Mouse (Mus musculus) ES-E14 (cell line): Measurements from ENCODE around the gene Mlxip. TPM values are rescaled to one million over a fixed set of nuclear protein-coding genes. Genes with fewer than 3 reads are reported as not detected.

Experiments
- DNase-seq: peaks from one replicate; pipeline ENCODE4 v3.0.0-alpha.2; 2013; ENCODE audit warnings: low read depth, low spot score
- H3K27ac ChIP-seq: 2 replicates; pipeline ENCODE4 v1.5.1; 2012; ENCODE audit warnings: low read depth, mild to moderate bottlenecking, low read length, moderate library complexity, mixed read lengths; ENCODE audit not compliant: poor library complexity, insufficient read depth, severe bottlenecking
- H3K36me3 ChIP-seq: 2 replicates; pipeline ENCODE4 v1.6.1; 2012; ENCODE audit warnings: mild to moderate bottlenecking, low read length, moderate library complexity, mixed read lengths; ENCODE audit not compliant: control insufficient read depth, poor library complexity, insufficient read depth, severe bottlenecking
- H3K4me1 ChIP-seq, 2 experiments: fragments of 150-350 bp in 1 of 2; sonication (generic) in 1 of 2; 2 replicates each; pipeline ENCODE4 v1.6.1; 2012; ENCODE audit warnings: low read length in 2 of 2, mild to moderate bottlenecking in 1 of 2, mixed read lengths in 1 of 2; ENCODE audit not compliant: control insufficient read depth in 2 of 2, insufficient read depth in 2 of 2, poor library complexity in 1 of 2
- H3K4me3 ChIP-seq, 2 experiments: fragments of 150-350 bp in 1 of 2; sonication (generic) in 1 of 2; 2 replicates each; pipeline ENCODE4 v1.5.1; 2012; ENCODE audit warnings: low read length in 2 of 2, low read depth in 1 of 2, mild to moderate bottlenecking in 1 of 2, mixed read lengths in 1 of 2; ENCODE audit not compliant: insufficient read depth in 1 of 2, poor library complexity in 1 of 2, severe bottlenecking in 1 of 2
- H3K9ac ChIP-seq: 2 replicates; pipeline ENCODE4 v1.6.1; 2012; ENCODE audit warnings: low read depth, mild to moderate bottlenecking, low read length, mixed read lengths; ENCODE audit not compliant: poor library complexity, insufficient read depth, severe bottlenecking
- H3K9me3 ChIP-seq: fragments of 150-350 bp; sonication (generic); 2 replicates; pipeline ENCODE4 v1.6.1; 2012; ENCODE audit warnings: low read depth, mild to moderate bottlenecking, low read length; ENCODE audit not compliant: control insufficient read depth, insufficient read depth
- CHD2 ChIP-seq: IDR thresholded peaks from 2 replicates; pipeline ENCODE4 v1.6.1; 2014; ENCODE audit warnings: mild to moderate bottlenecking, low read depth, low read length, inconsistent platforms
- HCFC1 ChIP-seq: IDR thresholded peaks from 2 replicates; pipeline ENCODE4 v1.6.1; 2012; ENCODE audit warnings: low read length, inconsistent platforms, borderline replicate concordance; ENCODE audit not compliant: insufficient read depth
- MAFK ChIP-seq: IDR thresholded peaks from 2 replicates; pipeline ENCODE4 v1.6.1; 2014; ENCODE audit warnings: mild to moderate bottlenecking, low read depth, low read length, inconsistent platforms; ENCODE audit not compliant: insufficient read depth
- ZC3H11A ChIP-seq: IDR thresholded peaks from 2 replicates; pipeline ENCODE4 v1.6.1; 2012; ENCODE audit warnings: low read depth, mild to moderate bottlenecking, inconsistent platforms, low read length, borderline replicate concordance
- ZNF384 ChIP-seq: IDR thresholded peaks from 2 replicates; pipeline ENCODE4 v1.6.1; 2012; ENCODE audit warnings: low read depth, low read length, inconsistent platforms
- in situ Hi-C, 2 experiments: fragments of 600-800 bp; cut with MboI; formaldehyde crosslinking; loops; one replicate each; pipeline ENCODE4 v1.15.1; 2025; ENCODE audit warnings: low sequenced_read_pairs in 2 of 2, inconsistent platforms in 1 of 2; ENCODE audit not compliant: unreplicated experiment in 2 of 2
- total RNA-seq: library from RNA; depleted of rRNA; stranded (reverse); fragments of 300-350 nt; gene quantifications from 2 replicates; pipeline ENCODE4 v1.2.3, GENCODE M21; 2012

Mlxip gene
- total RNA-seq, 1 experiment, result 8.2 TPM

DNA sequence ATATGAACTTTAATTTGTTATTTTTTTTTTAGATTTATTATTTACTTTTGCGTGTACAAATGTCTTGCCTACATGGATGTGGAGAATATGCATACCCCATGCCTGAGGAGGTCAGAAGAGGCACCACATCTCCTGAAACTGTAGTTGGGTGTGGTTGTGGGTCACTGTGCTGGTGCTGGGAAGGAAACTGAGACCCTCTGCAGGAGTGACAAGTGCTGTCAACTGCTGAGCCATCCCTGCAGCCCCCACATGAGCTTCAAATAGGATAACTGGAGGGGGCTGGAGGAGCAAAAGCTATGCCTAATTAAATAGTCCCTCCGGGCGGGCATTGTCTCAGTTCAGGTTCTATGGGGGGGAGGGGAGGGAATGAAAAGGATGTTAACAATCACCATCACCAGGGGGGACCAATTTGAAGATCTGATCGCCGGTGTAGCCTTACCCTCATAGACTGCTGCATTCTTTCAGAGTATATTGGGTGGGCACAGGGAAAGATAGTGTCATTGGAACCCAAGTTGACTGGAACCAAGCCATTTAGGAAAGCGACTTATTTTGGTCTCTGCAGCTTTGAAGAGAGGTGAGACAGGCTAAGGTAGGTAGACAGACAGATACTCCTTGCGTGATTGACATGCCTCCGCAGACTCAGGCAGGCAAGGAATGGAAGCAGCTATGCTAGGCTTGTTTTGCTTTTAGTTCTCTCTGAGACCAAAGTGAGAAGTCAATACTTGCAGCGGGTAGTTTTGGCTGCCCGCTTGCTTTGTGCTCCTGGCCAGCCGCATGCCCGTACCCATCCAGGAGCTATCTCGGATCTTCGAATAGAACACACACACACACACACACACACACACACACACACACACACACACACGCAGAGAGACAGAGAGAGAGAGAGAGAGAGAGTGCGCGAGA, 3.8 kb upstream of the Mlxip start:
- Histone ChIP-seq H3K4me3 (peak overlapping the region; percentile 49 to 62), H3K4me1 (peaks cover 7% of the 10 kb centered on the region in 2 experiments; a peak in 3 of 4 replicates), H3K9me3 (no peaks in the 10 kb centered on the region), H3K27ac (no peak overlapping the region; the same call in 1 of the 2 replicates), H3K9ac (no peak overlapping the region; the same call in 1 of the 2 replicates), H3K36me3 (no peaks in the 10 kb centered on the region)
- DNase-seq, result no peak
- in situ Hi-C loops, result no loop called here
- no peak for TF ChIP-seq ZNF384
- no peak for TF ChIP-seq MAFK
- 0 out of 2 replicates have a peak, but pooled peaks have one; percentile 14 for TF ChIP-seq CHD2

DNA sequence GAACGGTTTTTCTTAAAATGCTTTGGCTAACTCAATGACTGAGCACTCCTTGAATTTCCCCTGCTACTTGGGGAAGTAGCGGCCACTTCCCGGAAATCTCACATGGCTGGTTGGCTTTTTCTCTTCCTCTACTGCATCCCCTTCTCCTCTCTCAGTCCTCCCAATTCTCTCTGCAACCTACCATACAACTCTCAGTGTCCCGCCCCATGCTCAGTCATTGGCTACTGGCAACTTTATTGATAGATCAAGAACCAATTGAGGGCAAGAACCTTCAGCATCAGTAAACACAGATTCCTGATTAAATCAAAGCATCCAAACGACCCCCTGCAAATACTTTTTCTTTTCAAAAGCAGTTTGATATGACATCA, 3.2 kb upstream of the Mlxip start:
- H3K36me3 ChIP-seq, result no peaks in the 10 kb centered on the region
- peak overlapping the region; percentile 49 to 62 for H3K4me3 ChIP-seq
- H3K9me3 ChIP-seq, result no peaks in the 10 kb centered on the region
- H3K4me1 ChIP-seq, result peaks cover 7 to 10% of the 10 kb centered on the region in 2 experiments; a peak in 3 of 4 replicates
- DNase-seq, result no peak
- H3K27ac ChIP-seq, result no peak overlapping the region; the same call in 1 of the 2 replicates
- TF ChIP-seq HCFC1, result no peak
- TF ChIP-seq CHD2, result peak; percentile 91
- no peak for TF ChIP-seq MAFK
- 0 out of 2 replicates have a peak, but pooled peaks have one; percentile 4 for TF ChIP-seq ZC3H11A
- no peak for TF ChIP-seq ZNF384
- no peak overlapping the region; the same call in 1 of the 2 replicates for H3K9ac ChIP-seq
- in situ Hi-C loops, result no loop called here

DNA sequence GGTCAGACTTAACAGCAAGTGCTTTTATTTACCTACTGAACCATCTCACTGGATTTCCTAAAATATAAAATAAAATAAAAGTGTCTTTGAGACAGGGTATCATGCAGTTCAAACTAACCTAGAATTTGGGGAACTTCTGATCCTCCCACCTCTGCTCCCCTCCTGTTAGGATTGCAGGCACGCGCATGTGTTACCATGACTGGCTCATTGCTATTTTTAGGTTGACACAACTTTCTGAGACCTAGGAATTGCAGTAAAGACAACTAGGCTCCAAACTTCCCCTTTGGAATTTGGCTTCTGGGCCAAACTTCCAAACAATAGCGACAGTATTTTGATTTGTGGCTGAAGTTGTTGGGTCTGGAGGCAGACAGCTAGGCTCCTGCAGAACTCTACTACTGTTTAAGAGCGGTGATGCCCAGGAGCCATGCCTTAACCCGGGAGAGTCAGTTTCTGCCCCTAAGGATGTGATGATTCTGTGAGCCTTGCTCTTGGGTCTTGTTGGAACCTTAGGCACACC, 754 bp upstream of the Mlxip start:
- no peak for TF ChIP-seq ZC3H11A
- no peak for TF ChIP-seq MAFK
- TF ChIP-seq CHD2, result no peak
- TF ChIP-seq HCFC1, result no peak
- TF ChIP-seq ZNF384, result no peak
- no peak for DNase-seq
- peaks cover 7 to 14% of the 10 kb centered on the region in 2 experiments; a peak in 3 of 4 replicates for H3K4me1 ChIP-seq
- peak overlapping the region; percentile 39 to 91 for H3K4me3 ChIP-seq
- H3K36me3 ChIP-seq, result no peaks in the 10 kb centered on the region
- in situ Hi-C loops, result no loop called here
- H3K9me3 ChIP-seq, result no peaks in the 10 kb centered on the region
- peak overlapping the region; percentile 29; the same call in 1 of the 2 replicates for H3K9ac ChIP-seq
- H3K27ac ChIP-seq, result peak overlapping the region; percentile 20; the same call in 1 of the 2 replicates

DNA sequence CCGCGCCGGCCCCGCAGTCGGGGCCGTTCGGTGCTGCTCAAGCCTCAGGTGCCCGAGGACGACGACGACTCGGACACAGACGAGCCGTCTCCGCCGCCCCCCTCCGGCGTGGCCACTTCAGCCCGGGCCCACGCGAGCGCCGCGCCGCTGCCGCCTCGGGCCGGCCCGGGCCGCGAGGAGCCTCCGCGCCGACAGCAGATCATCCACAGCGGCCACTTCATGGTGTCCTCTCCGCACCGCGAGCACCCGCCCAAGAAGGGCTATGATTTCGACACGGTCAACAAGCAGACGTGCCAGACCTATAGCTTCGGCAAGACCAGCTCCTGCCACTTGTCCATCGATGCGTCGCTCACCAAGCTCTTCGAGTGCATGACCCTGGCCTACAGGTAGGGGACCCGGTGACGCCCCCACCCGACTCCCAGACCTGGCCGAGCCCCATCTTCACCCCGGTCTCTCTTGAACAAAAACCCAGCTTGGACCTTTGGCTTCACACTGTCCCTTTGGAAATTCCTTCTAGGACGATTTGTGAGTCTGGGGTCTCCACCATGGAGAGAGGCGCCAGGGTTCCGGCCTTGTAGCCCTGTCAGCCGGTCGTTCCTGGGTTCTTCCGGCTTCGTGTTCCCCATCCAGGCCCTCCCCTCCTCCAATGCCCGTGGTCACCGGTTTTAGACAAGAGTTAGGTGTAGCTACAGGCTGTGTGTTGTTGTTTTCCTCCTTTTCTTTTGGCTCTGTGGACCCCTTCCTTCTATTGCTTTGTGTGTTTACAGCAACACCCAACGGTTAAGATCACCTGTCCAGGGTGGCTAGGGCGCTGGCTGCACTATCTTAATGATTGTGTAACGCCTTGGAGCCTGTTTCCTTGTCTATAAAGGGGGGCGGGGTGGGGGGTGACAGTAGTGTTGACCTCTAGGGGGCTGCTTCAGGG, 621 bp downstream of the Mlxip start:
- Histone ChIP-seq H3K36me3 (no peaks in the 10 kb centered on the region), H3K9me3 (no peaks in the 10 kb centered on the region), H3K4me3 (peak overlapping the region; percentile 91 to 93), H3K9ac (peak overlapping the region; percentile 84), H3K4me1 (peaks cover 5 to 12% of the 10 kb centered on the region in 2 experiments; a peak in 2 of 4 replicates), H3K27ac (no peak overlapping the region)
- DNase-seq, result no peak
- in situ Hi-C loops, result no loop called here
- TF ChIP-seq CHD2 (no peak), HCFC1 (no peak), ZNF384 (no peak), ZC3H11A (no peak), MAFK (no peak)
